Mouse (Mus musculus) ovary, postnatal 10 days (tissue): ENCODE data around the gene Kat6b.
"Not testable (repeated sequence)": the region's sequence is repeated elsewhere in the genome, so short reads cannot be mapped to it uniquely, and the experiment has no call there.

ENCODE experiments used
- DNase-seq: peaks from one replicate; pipeline ENCODE4 v3.0.0; 2022; ENCODE audit warnings: low spot score

Kat6b gene

GRCm38 (mm10) chr14:21484693-21485092 lies 3.5 kb downstream of the Kat6b start:
- no peak for DNase-seq

DNA sequence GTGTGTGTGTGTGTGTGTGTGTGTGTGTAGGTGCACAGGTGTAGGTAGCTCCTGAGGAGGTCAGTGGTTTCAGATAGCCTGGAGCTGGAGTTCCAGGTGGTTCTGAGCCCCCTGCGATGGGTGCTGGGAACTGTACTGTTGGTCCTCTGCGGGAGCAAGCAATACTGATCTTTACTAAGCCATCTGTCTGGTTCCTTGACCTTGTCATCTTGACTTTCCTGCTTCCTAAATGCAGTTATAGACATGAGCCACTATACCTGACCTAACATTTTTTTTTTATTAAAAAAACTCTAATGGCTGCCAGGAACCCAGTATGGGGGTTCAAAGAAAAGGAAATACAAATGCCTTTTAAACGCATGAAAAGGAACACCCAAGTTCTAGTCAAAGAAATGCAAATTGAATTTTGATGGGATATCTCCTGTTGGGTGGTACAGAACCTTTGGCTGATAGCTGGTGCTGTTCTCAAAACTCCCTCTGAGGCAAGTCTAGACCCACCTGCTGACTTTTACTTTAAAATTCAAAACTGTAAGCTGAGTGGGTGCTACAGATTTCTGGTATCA lies 4.8 kb downstream of the Kat6b start:
- no peak for DNase-seq

DNA sequence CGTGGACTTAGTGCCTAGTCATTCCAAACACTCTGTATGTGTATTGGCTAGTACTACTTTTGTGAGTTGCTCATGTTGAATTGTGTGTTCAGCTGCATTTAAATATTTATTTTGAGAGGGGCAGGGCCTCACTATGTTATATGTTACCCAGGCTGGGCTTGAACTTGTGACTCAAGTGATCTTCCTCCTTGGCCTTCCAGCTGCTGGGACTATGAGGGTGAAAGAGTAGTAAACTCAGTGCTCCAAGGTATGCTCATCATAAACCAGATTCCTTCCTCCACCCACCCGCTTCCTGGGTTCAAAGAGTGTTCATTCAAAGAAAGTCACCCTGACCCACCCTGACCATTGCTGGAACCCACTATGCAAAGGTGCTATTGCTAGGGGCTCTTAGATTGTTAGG lies 5.9 kb downstream of the Kat6b start:
- not testable (repeated sequence) for DNase-seq

DNA sequence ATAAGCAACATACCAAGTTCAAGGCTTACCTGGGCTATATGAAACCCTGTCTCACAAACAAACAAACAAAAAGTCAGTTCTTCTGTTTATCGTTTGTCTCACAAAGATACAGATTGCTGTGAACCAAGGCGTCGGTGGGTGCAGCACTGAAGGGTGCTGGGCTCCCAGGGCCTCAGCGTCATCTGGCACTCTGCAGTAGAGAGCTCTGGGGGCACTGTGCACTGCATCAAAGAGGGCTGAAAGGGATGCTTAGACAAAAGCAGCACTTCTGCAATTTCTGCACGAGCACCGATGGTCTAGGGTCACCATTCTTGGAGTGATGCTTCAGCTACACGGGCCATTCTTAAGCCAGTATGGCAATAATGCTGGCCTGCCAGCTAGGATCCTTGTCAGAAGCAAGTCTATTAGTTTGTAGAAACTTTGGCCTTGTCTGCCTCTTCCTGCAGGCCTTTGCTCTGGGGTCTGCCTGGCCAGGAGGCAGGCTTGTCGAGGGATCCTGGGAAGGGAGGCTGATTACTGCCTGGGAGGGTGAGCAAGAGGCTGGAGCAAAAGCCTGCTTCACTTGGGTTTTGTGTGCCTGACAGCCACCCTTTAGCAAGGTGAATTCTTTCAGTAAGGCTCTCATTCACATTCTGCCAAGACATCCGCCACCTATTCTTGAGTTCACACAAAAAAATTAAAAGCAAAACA lies 7.3 kb downstream of the Kat6b start:
- DNase-seq, result not testable (repeated sequence)

DNA sequence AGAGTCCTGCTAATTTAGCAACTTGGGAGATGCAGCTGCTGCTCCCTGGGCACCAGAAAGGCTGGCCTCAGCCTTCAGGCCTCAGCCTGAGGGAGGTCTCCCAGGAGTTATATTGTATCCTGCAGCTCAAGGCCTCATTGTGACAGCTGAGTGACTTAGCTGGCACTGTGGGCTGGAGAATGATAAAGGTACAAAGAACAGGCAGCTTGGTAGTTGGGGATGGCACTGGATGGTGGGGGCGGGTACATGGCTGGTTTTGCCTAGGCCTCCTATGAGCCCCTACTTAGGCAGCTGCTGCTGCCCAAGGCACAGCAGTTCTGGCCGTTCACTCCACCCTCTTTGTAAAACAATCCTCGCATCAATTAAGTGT lies 7.9 kb downstream of the Kat6b start:
- DNase-seq, result no peak

DNA sequence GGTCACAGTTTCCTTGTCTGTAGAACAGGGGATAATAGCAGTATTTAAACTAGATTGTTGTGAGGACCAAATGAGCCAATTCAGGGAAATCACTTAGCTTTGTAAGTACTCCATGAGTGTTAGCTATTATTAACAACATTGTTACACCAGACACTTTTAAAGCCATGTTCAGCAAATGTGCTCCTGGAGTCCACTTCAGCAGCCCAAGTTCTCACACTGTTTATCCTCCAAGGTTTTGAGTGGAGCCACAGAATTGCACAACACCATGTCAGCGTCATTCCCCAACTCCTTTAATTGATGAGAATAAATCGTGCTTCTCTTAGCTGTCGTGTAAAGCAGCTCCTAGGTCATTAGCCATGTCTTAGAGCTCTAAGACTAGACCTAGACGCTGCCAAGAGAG lies 8.9 kb downstream of the Kat6b start:
- no peak for DNase-seq

DNA sequence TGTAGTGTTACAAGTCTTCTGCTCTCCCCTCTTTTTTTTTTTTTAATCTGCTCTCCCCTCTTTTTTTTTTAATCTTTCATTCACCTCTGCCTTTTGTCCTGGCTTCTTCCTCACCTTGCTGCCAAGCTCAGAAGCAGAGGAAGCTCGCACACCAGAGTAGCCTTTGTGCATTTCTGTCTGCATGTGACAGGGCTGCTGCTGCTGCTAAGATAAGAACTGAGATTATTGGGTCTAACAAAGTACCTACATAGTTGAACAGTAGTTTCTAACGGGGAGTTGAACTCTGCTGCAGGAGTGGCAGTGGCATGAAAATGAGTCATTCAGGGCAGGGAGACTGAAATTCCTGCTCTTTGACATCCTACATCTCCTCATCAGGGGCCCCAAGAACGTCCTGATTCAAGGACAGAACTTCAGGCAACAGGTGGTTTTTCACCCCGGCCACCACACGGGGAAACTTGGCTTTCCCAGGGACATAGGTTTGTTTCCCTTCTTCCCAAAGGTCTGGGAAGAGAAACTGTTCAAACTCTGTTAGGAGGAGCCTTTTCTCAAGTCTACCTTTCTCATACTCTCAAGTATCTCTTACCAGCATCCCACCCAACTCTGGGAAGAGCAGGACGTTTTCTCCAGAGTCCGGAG lies 17.2 kb downstream of the Kat6b start:
- DNase-seq, result no peak

- DNase-seq, result peak; percentile 45
Measured at GRCm38 (mm10) chr14:21499011-21499581, 17.9 kb downstream of the Kat6b start.

DNA sequence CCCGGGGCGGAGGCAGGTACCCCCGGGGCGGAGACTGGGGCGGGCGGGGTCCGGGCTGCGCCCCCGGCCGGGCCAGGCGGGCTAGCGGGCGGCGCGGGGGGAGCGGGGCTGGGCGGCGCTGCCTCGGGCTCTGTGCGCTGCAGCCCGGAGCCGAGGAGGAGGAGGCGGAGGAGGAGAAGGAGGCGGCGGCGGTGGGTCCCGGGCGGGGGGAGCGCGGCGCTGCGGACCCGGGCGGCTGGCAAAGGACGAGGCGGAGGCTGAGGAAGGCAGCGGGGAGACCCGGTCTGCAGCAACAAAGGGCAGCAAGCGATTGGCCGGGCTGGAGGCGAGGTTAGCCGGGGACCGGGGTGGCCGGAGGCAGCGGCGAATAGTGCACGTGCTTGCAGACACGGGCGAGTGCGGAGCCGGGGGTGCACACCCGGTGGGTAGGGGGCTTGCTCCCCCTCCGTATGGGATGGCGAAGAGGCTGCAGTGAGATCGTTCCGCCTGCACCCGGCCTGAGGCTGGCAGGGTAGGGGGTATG lies 18.5 kb downstream of the Kat6b start:
- peak; percentile 74 for DNase-seq

DNA sequence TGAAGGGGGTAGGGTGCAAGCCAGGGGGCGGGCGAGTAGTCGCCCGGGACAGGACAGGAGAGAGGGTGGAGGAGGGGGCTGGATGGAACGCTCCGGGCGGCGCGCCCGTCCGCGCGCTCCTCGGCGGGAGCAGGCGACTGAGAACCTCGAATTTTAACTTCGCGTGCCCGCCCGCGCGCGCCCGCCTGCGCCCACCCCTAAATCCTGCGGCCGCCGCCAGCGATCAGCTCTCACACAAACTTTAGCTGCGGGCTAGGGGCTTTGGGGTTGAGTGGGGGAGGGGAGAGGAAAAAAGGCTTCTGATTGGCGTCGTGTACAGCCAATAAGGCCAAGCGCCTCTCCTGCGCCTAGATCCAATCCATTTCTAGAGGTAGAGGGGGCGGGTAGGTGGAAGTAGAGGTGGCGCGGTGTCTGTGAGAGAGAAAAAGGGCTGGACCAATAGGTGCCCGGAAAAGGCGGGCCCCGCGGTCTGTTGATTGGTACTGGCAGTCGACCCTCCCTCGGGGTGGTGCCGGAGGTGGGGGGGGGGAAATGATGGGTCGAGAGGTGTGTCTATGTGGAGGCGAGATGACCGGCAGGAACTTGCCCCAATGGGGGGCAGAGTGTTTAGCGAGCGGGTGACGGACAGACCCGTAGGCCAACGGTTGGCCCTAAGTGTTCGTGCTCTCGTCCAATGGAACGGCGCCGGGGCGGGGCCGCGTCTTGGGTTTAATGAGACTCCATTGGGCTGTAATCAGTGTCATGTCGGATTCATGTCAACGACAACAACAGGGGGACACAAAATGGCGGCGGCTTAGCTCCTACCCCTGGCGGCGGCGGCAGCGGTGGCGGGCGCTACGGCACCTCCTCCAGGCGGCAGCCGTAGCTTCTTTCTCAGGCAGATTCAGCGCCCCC lies 19.2 kb downstream of the Kat6b start:
- peak; percentile 96 for DNase-seq

GRCm38 (mm10) chr14:21501048-21501657 lies 19.9 kb downstream of the Kat6b start:
- DNase-seq, result no peak

DNA sequence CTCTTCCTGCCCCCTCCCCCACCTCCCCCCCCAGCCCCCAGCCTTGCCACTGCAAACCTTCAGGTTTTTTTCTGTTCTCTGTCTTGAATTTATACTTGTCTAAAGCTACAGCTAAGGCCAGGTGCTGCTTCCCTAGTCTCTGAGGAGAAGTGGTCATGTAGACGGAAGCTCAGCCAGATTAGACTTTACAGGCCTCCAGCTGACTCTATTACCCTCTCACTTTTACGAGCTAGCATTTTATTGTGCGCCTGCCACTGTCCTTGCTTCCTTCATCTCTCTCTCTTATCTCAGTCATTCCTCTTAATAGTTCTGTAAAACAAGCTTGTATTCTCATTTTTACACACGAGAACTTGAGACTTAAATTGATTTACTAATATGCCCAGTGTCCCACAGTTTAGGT lies 23.8 kb downstream of the Kat6b start:
- DNase-seq, result no peak

GRCm38 (mm10) chr14:21507046-21507445 lies 25.8 kb downstream of the Kat6b start:
- DNase-seq, result no peak

- DNase-seq, result no peak
Measured at GRCm38 (mm10) chr14:21509111-21509905, 28.1 kb downstream of the Kat6b start.

DNA sequence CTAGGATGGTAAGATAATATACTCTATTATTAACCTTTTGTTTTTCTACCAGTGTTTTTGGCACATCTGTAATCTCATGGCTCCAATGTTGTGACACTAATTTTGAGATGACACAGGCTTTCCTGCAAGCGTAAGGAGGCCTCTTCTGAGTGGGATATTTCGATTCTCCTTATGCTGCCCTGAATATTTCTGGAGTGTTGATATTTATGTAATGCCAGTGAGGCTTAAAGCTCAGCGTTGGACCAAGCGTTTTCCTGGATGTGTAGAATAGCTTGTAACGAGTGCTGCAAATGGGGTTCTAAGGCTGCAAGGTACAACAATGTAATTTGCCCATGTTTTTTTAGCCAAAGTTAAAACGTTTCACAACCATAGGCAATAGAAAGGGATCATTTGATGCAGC lies 30.2 kb downstream of the Kat6b start:
- DNase-seq, result no peak

DNA sequence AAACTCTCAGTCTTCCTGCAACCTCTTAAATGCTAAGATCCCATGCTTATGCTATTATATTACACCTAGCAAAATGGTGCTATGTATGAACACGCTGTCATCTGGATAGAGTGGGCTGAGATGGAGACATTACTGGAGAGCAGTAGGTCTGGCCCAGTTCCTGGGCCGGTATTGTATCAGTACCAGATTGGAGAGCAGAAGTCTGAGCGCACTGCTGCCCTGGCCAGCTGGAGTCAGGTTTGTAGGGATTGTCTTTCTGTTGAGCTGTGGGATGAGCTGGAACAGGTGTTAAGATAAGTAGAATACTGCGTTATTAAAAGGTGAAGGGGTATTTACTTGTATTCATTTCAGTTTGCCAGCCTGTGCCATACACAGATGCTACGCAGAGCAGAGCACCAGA lies 34.3 kb downstream of the Kat6b start:
- no peak for DNase-seq

DNA sequence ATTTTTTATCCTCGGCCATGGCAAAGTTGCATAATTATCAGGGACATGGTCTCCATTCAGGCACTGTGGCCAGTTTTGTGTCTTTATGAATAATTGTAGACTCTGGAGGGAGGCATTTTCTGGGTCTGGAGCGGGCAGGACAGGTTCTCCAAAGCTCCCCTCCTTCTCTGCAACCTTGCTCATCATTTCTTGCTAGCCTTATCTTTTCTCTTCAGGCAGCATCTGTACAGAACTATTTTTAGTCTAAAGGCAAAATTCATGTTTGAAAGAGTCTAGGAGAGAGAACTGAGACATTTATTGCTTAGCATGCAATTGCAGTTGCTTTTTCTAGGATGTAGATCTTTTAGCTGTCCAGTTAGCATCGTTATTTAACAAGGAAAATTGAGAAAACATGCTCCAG lies 38.1 kb downstream of the Kat6b start:
- no peak for DNase-seq

- DNase-seq, result no peak
Measured at GRCm38 (mm10) chr14:21520496-21520895, 39.3 kb downstream of the Kat6b start.

DNA sequence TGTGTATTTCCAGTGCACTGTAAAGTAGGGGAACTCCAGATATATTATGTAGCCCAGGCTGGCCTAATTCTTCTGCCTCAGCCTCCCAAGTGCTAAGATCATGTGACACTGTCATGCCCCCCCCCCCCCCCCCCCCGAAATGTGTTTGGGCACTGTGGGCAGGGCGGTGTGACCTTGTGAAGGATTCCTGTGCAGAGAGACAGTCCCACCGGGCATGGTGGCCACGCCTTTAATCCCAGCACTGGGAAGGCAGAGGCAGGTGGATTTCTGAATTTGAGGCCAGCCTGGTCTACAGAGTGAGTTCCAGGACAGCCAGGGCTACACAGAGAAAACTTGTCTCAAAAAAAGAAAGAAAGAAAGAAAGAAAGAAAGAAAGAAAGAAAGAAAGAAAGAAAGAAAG lies 40.3 kb downstream of the Kat6b start:
- DNase-seq, result not testable (repeated sequence)

GRCm38 (mm10) chr14:21522312-21522978 lies 41.2 kb downstream of the Kat6b start:
- no peak for DNase-seq
